Comparison of ENCODE assay signal across 8 mouse cellular contexts in genomic region chr14:11553273-11553665, GRCm38 (mm10). TPM values are rescaled to one million over a fixed set of nuclear protein-coding genes. Genes with fewer than 3 reads are reported as not detected.
DNase-seq lines count a peak whose midpoint lies in the region; ATAC-seq and TF ChIP-seq lines count a peak whose summit lies in the region.

Gene Ptprg, plus strand, starts transcription at chr14:11553532.

- H3K9me3 ChIP-seq in liver, embryonic 14.5 days (ENCODE audit: control insufficient read depth, low read length): no peaks in the 10 kb centered on the region
- H3K9me3 ChIP-seq in neural tube, embryonic 15.5 days (replicated peaks): no peaks in the 10 kb centered on the region

- no peaks in the 10 kb centered on the region for H3K4me1 ChIP-seq in liver, embryonic 14.5 days (replicated peaks; ENCODE audit: control insufficient read depth in 2 of 2, insufficient read depth in 2 of 2, low read length in 1 of 2)
- peaks cover 32% of the 10 kb centered on the region for H3K4me1 ChIP-seq in neural tube, embryonic 15.5 days

- 0 out of 2 replicates have a peak within 1 kb of the TSS, but pooled peaks have one; percentile 16 for H3K9ac ChIP-seq in liver, embryonic 14.5 days (replicated peaks)
- peak within 1 kb of the TSS; percentile 82 for H3K9ac ChIP-seq in neural tube, embryonic 15.5 days (replicated peaks)

- intact Hi-C loops in heart, postnatal 25 days (cut with DNase I): loop anchor here (10.0 kb wide), 1 partner anchor 312 kb away; no protein-coding TSS in a partner anchor

- peak; percentile 60 for ATAC-seq in frontal cortex, adult (ENCODE audit: low TSS enrichment)
- peak; percentile 70 for ATAC-seq in liver, embryonic 14.5 days (ENCODE audit: insufficient read depth)
- peak; percentile 89 for ATAC-seq in neural tube, embryonic 15.5 days (ENCODE audit: low FRiP score)

- no peak within 1 kb of the TSS; the same call in 1 of the 2 replicates for H3K27ac ChIP-seq in liver, embryonic 14.5 days
- H3K27ac ChIP-seq in neural tube, embryonic 15.5 days (replicated peaks): peak within 1 kb of the TSS; percentile 97

- WGBS in liver, embryonic 14.5 days (ENCODE audit: insufficient replicate concordance): under 1% methylated on average over 39 of the region's 40 CpGs
- WGBS in neural tube, embryonic 15.5 days: under 1% methylated on average over 38 of the region's 40 CpGs

- no peak for TF ChIP-seq EP300 in liver, embryonic 14.5 days (IDR thresholded peaks at IDR 0.05; ENCODE audit: low read depth)

- peak within 1 kb of the TSS; percentile 53 to 64 for H3K4me3 ChIP-seq in liver, embryonic 14.5 days (ENCODE audit: insufficient read depth in 1 of 2, low read depth in 2 of 2, low read length in 2 of 2)
- peak within 1 kb of the TSS; percentile 84 for H3K4me3 ChIP-seq in neural tube, embryonic 15.5 days (replicated peaks)

- peak within 1 kb of the TSS; percentile 60 for H3K4me2 ChIP-seq in liver, embryonic 14.5 days (ENCODE audit: low read depth)
- H3K4me2 ChIP-seq in neural tube, embryonic 15.5 days: peak within 1 kb of the TSS; percentile 61

- no peaks in the 10 kb centered on the region for H3K36me3 ChIP-seq in liver, embryonic 14.5 days (replicated peaks; ENCODE audit: control insufficient read depth, insufficient read depth, low read depth)
- no peaks in the 10 kb centered on the region for H3K36me3 ChIP-seq in neural tube, embryonic 15.5 days

- no peak for TF ChIP-seq CTCF in liver, embryonic 14.5 days (IDR thresholded peaks at IDR 0.05; ENCODE audit: low read depth)

- peak; percentile 94 for DNase-seq in NIH3T3 (ENCODE audit: low read depth)
- peak; percentile 91 for DNase-seq in cerebellum, adult 9-10 months
- DNase-seq in heart, postnatal 25 days (ENCODE audit: low spot score): peak; percentile 80
- DNase-seq in layer of hippocampus, adult 11-12 months (ENCODE audit: low spot score): peak; percentile 81
- peak in 2 of 3 experiments; percentile 2 to 19 for DNase-seq in liver, embryonic 14.5 days (ENCODE audit: low read depth in 3 of 3, low spot score in 3 of 3)
- DNase-seq in urinary bladder, postnatal 4 days (ENCODE audit: low spot score in 2 of 2): peak; percentile 81 to 84

- H3K27me3 ChIP-seq in liver, embryonic 14.5 days (ENCODE audit: control insufficient read depth, insufficient read depth, low read length): peaks cover 53% of the 10 kb centered on the region
- H3K27me3 ChIP-seq in neural tube, embryonic 15.5 days (replicated peaks): no peaks in the 10 kb centered on the region

RNA-seq across cellular contexts. Expression of gene Ptprg, which starts in this region (rescaled TPM):
- 10 to 100 TPM; 58.0 to 62.3 TPM for total RNA-seq in heart, postnatal 25 days (2021)
- 0.69 and 0.75 TPM in 2 replicates for polyA plus RNA-seq in liver, embryonic 14.5 days (2012; rRNA removed)
- polyA plus RNA-seq in liver, embryonic 14.5 days (2014; fragmentation: Nextera tagmentation; extraction: Ambion mirVana): 0.99 and 1.4 TPM in 2 replicates
- polyA plus RNA-seq in neural tube, embryonic 15.5 days (2015; fragmentation: Nextera tagmentation; extraction: Ambion mirVana): 36.2 and 40.4 TPM in 2 replicates

Comparison
In these comparisons a context has a peak if more than half of its experiments do, and no peak if none do; other contexts are left out.
1. RNA of gene Ptprg (polyA plus RNA-seq): 36.2 to 40.4 TPM in neural tube, embryonic 15.5 days; 0.69 to 1.4 TPM in liver, embryonic 14.5 days; every median in the first group is over 10 times any median in the second.
2. DNase-seq: peak in every context shown above with its lines; median percentile 94 in NIH3T3; 91 in cerebellum, adult 9-10 months; 82 in urinary bladder, postnatal 4 days; 81 in layer of hippocampus, adult 11-12 months; 80 in heart, postnatal 25 days; 10 in liver, embryonic 14.5 days.
3. Peak in every context shown above with its lines, with median percentiles within 50 percentile points of each other: ATAC-seq.